Mouse (Mus musculus): Measurements from ENCODE around the gene Zfp189.
"Not testable (repeated sequence)": the region's sequence is repeated elsewhere in the genome, so short reads cannot be mapped to it uniquely, and the experiment has no call there.

Gene Zfp189

GRCm38 (mm10) chr4:49520572-49521340, at the start of gene Zfp189, which contains the start of gene Mrpl50:
Gene Zfp189 (plus strand): TSS chr4:49521176.
Gene Mrpl50 (minus strand): TSS chr4:49521093.
- DNase-seq (ENCODE audit: low read depth, low spot score) = peak; percentile 98

DNA sequence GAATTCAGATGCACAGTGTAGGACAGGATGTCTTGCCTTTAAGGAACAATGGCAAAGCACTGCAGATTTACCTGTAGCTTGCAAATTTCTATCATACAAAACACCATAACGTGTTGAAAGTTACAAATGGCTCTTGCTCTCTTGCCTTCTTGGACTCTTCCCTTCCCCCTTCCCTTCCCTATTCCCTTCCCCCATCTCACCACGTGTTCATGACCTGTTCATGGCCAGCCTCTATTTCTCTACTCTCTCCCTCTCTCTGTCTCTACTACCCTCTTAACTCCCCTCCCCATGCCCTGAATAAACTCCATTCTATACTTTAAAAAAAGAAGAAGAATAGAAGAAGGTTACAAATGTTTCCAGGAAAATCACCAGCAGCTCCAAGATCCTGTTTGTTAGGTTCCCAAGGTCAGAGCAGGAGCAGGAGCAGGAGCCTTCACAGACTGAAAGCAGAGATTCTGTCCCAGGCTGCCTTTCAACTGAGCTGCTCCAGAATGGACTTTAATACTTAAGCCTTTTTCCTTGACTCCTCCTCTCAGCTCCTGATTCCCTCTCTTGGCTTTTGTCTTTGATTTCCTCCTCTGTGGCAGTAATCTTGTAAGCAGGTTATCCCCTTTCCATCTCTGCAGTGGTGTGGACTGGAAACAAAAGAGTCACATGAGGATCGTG, 47.4 kb upstream of the Zfp189 start, which contains the start of gene Acnat1:
Acnat1 (minus strand) TSS at position 478 of the 666 bp plus-strand sequence.
- no peak for DNase-seq (ENCODE audit: low read depth, low spot score)

GRCm38 (mm10) chr4:49474583-49474982, 46.4 kb upstream of the Zfp189 start:
- DNase-seq (ENCODE audit: low read depth, low spot score) = no peak

DNA sequence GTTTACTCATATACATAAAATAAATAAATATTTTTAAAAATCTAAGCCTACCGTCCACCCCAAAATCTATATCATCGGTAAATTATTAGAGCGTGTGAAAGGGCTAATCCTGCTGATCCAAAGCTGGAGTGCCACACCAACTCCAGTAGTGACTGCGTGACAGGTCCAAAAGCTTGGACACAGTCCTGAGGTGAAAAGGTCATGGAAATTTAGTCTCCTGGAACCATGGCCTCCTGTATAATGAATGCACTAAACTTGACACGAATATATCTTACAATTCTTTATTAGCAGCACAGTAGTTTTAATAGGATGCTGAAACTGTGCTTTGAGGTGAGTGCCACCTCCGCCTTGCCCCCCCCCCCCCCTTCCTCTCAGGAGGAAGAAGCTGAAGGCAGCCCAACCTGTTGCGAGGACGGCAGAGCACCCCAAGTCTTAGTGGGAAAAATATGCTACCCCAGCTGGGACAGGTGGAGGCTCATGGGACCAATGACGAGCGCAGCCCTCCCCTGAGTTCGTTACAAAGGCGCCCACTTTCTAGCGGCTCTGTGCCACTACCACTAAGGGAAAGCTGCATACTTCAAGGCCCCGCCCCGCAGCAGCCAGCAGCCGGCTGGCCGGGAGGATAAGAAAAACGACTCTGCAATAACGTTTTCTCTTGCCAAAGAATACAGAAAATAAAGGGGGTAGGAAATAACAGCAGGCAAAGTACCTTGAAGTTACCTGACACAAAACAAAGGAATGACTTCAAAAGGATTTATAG, 42.7 kb upstream of the Zfp189 start:
- no peak for DNase-seq (ENCODE audit: low read depth, low spot score)

DNA sequence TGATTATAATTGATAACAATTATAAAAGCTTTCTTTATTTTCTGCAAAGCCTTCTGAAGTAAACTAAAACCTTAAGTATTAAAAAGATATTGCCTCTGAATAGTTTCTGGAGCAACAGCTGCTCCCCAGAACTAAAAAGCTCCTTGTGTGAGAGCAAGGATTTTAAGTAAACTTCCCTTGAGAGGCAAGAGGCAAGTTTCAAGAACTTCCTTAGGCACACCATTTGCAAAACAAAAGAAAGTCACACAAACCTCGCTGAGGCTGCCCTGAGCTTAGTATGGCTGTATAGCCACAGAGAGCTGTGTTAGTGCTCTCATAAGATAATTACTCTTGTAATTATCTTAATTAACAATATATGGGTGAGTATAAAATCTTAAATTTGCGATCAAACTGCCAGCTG, 41.9 kb upstream of the Zfp189 start:
- not testable (repeated sequence) for DNase-seq (ENCODE audit: low read depth, low spot score)

- DNase-seq (ENCODE audit: low read depth, low spot score) = no peak
Measured at GRCm38 (mm10) chr4:49480104-49480760, 40.7 kb upstream of the Zfp189 start.

- DNase-seq (ENCODE audit: low read depth, low spot score) = no peak
Measured at GRCm38 (mm10) chr4:49480896-49481295, 40.1 kb upstream of the Zfp189 start.

DNA sequence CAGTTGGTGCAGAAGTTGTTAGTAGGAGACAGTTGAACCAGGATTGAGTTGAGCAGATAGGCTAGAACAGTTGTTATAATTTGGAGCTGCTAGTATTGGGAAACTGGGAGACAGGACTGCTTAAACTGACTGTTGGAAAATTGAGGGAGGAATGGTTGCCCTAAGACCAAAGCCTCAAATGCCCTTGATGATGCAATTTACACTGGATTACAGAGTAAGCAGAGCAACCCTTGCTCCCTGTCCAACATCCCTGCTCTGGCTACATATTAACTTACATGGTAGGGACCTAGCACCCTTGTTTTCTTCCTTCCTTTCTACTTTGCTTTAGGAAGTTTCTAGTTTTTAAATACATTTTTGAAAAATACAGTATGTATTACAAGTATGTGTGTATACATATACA, 35.5 kb upstream of the Zfp189 start:
- DNase-seq (ENCODE audit: low read depth, low spot score) = no peak

GRCm38 (mm10) chr4:49485934-49486650, 34.9 kb upstream of the Zfp189 start:
- DNase-seq (ENCODE audit: low read depth, low spot score) = not testable (repeated sequence)

GRCm38 (mm10) chr4:49503563-49503962, 17.4 kb upstream of the Zfp189 start:
- DNase-seq (ENCODE audit: low read depth, low spot score) = no peak

DNA sequence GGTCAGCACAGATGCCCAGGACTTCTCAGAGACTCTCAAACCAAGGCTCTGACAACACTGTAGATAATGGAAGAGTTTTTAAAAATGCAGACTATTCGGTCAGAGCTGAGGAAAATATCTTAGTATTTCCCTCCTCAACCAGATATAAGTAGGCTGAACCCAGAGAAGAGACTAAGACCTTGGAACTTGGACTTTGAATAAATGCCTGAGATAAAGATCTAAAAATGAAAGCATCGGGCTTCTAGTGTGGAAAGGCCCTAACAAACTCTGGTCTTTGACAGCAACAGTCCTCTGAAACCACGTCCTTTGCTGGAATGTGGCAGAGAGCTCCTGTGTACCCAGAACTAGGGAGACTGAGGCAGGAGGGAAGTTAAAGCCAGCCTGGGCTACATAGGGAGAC, 14.6 kb upstream of the Zfp189 start, which contains the start of gene Baat:
Baat (minus strand) TSS at position 172 of the 400 bp plus-strand sequence.
- no peak for DNase-seq (ENCODE audit: low read depth, low spot score)

DNA sequence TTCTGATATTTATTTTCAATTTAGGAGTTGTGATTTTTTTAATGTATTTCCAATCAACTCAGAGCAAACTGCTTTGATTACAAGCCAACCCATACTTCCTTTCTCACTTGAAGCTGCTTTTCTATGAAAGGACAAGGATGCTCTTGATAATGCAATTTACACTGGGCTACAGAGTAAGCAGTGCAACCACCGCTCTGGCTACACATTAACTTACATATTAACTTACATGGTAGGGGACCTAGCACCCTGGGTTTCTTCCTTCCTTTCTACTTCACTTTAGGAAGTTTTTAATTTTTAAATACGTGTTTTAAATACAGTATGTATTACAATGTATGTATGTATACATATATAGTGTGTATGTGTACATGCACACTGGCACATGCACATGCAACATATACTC, 11.8 kb upstream of the Zfp189 start:
- no peak for DNase-seq (ENCODE audit: low read depth, low spot score)

DNA sequence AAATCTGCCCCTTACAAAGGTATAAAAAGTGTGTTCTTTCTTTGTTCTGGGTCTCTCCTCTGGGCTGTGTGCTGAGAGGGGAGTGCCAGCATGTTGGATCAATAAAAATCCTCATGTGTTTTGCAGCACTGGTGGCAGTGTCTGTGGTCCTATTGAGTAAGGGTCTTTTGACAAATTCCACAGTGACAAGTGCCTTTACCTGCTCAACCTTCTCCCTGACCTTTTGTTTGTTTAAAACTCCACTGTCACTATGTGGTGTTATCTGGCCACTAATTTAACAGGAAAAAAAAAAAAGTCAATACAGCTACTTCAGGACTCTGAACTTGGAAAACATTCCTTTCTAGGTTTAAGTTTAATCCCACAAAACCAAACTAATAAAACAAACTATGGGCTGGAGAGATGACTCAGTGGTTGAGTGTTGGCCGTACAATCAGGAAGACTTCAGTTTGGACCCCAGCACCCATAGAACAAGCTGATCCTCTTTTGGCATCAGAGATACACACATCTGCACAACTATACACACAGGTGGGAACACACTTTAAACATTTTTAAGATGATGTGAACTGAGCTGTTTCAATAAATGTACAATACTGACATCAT, 10.6 kb upstream of the Zfp189 start:
- DNase-seq (ENCODE audit: low read depth, low spot score) = not testable (repeated sequence)

DNA sequence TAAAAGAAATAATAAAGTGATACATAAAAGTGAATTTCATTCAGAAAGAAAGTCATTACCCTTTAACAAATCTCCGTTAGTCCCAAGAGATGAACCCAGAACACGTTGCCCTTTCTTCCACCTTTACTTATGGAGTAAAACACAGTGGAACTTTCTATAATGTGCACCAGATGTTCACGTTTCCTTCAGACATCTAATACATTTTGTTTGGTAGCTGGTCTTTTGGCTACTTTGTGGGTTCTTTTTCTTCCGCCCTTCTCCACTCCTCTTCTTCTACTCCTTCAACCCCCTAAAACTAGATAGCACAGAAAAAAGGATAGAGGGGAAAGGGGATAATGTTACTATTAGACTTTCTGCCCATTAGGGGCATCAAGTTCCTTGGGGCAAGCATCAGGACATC, 8.3 kb upstream of the Zfp189 start:
- no peak for DNase-seq (ENCODE audit: low read depth, low spot score)

- DNase-seq (ENCODE audit: low read depth, low spot score) = no peak
Measured at GRCm38 (mm10) chr4:49514441-49514840, 6.5 kb upstream of the Zfp189 start.

DNA sequence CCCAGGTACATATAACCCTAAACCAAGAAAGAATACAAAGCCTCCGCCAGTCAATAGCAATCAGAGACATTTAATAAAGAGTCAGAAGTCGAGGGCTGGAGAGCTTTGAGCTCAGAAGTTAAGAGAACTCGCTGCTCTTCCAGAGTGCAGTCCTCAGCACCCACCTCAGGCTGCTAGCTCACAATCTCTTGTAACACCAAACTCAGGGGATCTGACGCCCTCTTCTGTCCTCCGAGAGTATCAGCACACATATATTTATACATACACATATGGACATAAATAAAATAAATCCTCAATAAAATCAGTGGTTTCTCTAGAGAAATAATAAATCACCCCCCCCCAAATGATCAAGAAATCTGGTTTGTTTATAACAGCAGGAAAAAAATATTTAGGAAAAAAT, 1.5 kb upstream of the Zfp189 start:
- DNase-seq (ENCODE audit: low read depth, low spot score) = peak; percentile 43

- DNase-seq (ENCODE audit: low read depth, low spot score) = peak; percentile 27
Measured at GRCm38 (mm10) chr4:49521346-49521745, 370 bp downstream of the Zfp189 start.

GRCm38 (mm10) chr4:49522576-49522975, 1.6 kb downstream of the Zfp189 start:
- DNase-seq (ENCODE audit: low read depth, low spot score) = no peak

DNA sequence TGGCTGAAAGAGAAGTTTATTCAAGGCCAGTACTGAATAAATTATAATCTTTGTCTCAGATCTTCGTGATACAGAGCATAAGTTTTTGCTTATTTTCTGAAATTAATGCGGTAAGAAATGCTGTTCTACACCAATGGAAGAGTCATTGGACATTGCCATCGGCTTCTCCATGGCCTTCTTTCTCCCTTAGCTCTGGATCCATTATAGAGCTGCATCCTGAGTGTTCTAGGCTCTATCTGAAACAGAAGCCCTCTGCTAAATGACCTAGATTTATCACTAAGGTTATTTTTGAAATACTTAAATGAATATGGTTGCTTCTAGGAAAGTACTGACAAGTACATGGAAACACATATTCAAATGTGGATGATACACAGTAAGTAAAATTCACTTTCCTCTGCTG, 14.1 kb downstream of the Zfp189 start:
- DNase-seq (ENCODE audit: low read depth, low spot score) = no peak

- no peak for DNase-seq (ENCODE audit: low read depth, low spot score)
Measured at GRCm38 (mm10) chr4:49535675-49536294, 14.8 kb downstream of the Zfp189 start.
